Mouse (Mus musculus) spleen, adult 12 weeks (tissue): ENCODE results near the gene Qrfpr.

Experiments used
- DNase-seq: peaks from one replicate; pipeline ENCODE4 v3.0.0; 2022; ENCODE audit warnings: low spot score

Qrfpr gene

DNA sequence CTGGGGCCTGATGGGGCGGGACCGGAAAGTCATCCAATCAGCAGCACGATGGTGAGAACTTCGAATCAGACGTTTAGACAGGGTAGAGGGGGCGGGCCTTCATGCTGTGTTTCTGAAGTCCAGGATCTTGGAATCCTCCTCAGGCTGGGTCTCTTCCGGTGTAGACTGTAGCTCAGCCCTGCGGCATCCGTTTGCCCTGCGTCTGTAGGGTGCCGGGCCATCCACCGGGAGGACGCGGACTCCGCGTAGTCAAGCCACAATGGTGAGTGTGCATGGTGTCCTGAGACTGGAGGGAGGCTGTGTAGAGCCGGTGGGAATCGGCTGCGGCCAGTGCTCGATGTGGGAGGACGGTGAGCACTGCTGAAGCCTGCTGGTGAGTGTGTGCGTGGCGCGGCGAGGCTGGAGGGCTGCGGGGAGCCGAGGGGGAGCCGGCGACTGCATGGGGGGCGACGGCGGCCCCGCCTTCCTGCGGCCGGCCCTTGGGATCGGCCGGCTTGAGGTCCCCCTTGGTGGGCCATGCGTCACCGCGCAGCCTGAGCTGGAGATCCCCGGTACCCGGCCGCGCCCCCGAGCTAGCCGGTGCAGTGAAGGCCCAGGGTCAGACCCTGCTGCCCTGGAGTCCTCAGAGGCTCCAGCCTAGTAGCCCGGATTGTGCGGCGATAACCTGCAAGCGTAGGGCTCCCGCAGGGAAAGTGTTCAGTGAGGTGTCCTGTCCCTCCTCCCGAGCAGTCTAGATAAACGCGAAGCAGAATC lies 71.0 kb downstream of the Qrfpr start, which contains the start of gene D3Ertd254e:
TSS of gene D3Ertd254e (plus strand) at position 84 of the 753 bp plus-strand sequence.
- DNase-seq = peak; percentile 48

DNA sequence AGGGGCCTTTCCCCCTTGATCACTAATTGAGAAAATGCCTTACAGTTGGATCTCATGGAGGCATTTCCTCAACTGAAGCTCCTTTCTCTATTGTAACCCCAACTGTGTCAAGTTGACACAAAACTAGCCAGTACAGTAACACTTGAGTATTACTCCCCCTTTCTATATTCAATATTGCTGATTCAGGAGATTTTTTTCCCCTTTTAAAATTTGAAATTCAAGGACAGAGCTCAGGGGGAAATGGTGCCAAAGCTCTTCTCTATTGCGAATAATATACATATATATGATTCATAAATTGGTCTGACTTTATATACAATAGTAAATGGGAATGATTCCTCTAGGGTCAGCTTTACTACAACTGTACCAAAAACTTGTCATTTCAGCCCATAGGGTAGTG lies 71.6 kb downstream of the Qrfpr start:
- DNase-seq = no peak

DNA sequence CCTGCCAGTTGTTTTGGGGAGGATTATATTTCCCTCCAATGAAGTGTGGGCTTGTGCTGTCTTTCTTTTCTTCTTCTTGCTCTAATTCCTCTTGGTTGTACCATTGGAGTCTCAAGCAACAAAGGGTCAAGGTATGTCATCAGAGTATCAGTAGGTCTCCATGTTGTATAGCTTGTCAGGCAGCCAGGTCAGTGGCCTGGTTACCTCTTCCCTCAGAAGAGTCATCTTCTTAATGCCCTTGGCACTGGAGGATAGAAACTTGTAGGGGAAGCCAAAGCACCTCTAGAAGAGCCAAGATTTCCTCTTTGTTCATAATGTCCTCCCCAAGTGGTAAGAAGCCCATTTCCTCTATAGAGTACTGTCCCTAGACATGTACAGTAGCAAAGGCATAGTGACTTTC lies 83.1 kb downstream of the Qrfpr start:
- no peak for DNase-seq

DNA sequence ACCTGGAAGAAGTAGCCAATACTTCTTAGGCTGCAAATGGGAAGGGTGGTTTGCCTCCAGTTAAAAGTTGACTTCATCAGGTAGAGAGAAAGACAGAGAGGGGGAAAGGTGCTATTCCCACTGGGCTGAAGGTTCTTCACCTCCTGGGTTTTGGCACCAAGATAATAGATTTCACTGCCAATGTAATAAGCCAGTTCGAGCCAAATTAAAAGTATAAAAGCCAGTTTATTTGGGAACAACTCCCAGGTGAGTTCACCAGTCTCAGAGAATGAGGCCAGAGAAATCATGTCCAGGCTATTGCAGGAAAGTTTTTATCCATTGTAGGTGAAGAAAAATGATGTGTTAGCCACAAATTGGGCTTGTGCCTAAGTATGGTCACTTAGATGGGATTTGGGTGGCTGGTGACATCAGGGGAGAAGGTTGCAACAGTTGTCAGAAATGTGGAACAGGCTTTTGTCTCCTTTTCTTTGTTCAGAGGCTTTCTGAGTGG lies 83.9 kb downstream of the Qrfpr start:
- DNase-seq = no peak

DNA sequence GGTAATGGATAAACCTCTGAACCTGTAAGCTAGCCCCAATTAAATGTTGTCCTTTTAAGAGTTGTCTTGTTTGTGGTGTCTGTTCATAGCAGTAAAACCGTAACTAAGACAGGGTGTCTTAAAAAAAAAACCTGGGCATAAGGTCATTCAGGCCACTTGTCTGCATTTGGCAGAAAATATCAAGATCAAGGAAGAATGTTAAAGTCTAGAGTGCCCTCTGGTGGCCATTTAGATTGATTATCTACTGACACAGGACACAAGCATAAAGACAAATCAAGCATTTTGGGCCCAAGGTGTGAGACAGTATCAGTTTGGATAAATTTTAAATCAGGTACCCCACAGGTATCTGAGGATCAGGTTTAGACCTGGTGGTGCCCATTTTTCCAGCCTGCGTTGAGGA lies 84.6 kb downstream of the Qrfpr start:
- no peak for DNase-seq

DNA sequence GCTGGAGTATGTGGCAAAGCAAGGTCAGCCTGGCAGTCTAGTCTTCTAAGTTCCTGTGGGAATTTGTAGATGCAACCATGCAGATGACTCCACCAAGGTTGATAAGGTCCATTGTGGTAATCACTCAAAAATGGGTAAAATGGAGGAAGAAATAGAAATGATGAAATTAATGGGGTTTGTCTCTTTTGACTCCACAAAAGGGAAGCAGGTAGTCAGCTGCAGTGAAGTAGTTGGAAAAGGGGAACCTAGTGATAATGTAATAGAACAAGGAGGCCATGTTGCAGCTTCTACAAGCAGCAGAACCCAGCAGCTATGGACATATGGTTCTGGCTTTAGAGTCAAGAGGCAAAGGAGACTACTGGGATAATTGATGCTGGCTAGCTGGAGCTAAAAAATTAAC lies 86.0 kb downstream of the Qrfpr start:
- no peak for DNase-seq
